Mouse (Mus musculus) gastrocnemius, adult 2 months (tissue): ENCODE results near the gene Gga2. TPM values are rescaled to one million over a fixed set of nuclear protein-coding genes. Genes with fewer than 3 reads are reported as not detected.

Experiments used
- DNase-seq: peaks from one replicate; pipeline ENCODE4 v3.0.0; 2022
- H3K27ac ChIP-seq: fragments of 200-600 bp; 2 replicates; pipeline ENCODE4 v1.8.1; 2022; ENCODE audit warnings: mild to moderate bottlenecking
- H3K4me3 ChIP-seq: fragments of 200-600 bp; 2 replicates; pipeline ENCODE4 v1.8.1; 2022; ENCODE audit warnings: mild to moderate bottlenecking, moderate library complexity
- CTCF ChIP-seq: fragments of 200-600 bp; IDR thresholded peaks from 2 replicates; pipeline ENCODE4 v1.8.1; 2022; ENCODE audit warnings: antibody characterized with exemption, mild to moderate bottlenecking, moderate library complexity
- intact Hi-C: fragments of 180-260 bp; cut with DNase I; formaldehyde crosslinking; loops from one replicate; pipeline ENCODE4 v1.15.1; 2025
- long read RNA-seq, 2 experiments: library from polyadenylated mRNA; stranded (forward); transcript quantifications; one replicate each; pipeline ENCODE4 v2.0.0; 2021
- total RNA-seq, 2 experiments: library from RNA; stranded (reverse); gene quantifications; 2 replicates each; pipeline ENCODE4 v1.2.3; 2021

The Gga2 gene
- total RNA-seq, result 10 to 100 TPM; 12.2 to 13.5 TPM
- long read RNA-seq, experiment 1, full-length matches to known transcripts, result 22 of 25 reads
- long read RNA-seq, experiment 1, partial matches to known transcripts, result 2 of 25 reads
- long read RNA-seq, experiment 1, other reads (novel, unspliced or antisense), result 1 of 25 reads
- long read RNA-seq, experiment 2, full-length matches to known transcripts, result 19 of 21 reads
- long read RNA-seq, experiment 2, partial matches to known transcripts, result 0 of 21 reads
- long read RNA-seq, experiment 2, other reads (novel, unspliced or antisense), result 2 of 21 reads

- intact Hi-C loops, result no loop called here
- no peak for TF ChIP-seq CTCF
- H3K27ac ChIP-seq, result peak within 1 kb of the TSS; percentile 88
- DNase-seq, result peak; percentile 93
- H3K4me3 ChIP-seq, result peak within 1 kb of the TSS; percentile 83
These were observed at the start of gene Gga2 for GRCm38 (mm10) chr7:122020667-122021354. Gga2 (minus strand) TSS chr7:122021222.

DNA sequence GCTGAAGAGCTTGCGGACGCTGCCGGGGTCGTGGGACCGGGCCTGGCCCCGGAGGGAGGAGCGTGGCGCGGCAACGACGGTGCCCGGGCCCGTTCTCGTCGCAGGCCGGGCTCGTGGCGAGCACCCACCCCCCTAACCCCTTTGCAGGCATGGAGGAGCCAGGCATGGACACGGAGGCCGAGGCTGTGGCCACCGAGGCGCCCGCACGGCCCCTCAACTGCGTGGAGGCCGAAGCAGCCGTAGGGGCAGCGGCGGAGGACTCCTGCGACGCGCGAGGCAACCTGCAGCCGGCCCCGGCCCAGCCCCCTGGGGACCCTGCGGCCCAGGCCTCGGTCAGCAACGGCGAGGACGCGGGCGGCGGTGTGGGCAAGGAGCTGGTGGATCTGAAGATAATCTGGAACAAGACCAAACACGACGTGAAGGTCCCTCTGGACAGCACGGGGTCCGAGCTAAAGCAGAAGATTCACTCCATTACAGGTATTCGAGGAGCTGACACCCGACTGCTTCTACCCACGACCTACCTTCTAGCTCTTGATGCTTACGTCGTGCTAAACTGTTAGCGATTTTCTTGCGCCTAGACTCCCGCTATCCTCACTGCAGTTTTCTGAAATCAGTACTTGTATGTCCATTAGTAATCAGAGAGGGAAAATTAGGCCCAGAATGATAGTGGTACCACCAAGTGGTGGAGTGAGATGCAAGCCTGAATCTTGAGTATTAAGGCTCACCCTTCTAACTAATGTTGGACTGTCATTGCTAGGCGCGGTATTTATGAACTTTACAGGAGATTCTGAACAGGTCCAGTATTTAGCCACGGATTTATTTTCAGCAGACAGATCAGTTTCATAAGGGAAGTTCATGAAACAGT is 46.7 kb upstream of the Gga2 start:
- Histone ChIP-seq H3K4me3 (peak overlapping the region; percentile 93), H3K27ac (peak overlapping the region; percentile 97)
- DNase-seq, result no peak
- intact Hi-C loops, result loop anchor here (2.0 to 5.0 kb wide), 2 partner anchors 31 to 50 kb away; no protein-coding TSS in a partner anchor
- TF ChIP-seq CTCF, result peak; percentile 25; the same call in 1 of the 2 replicates

- peak; percentile 95 for DNase-seq
- intact Hi-C loops, result loop anchor here (5.0 kb wide), 1 partner anchor 50 kb away; no protein-coding TSS in a partner anchor
- Histone ChIP-seq H3K4me3 (peak within 1 kb of the TSS; percentile 93), H3K27ac (peak within 1 kb of the TSS; percentile 97)
- TF ChIP-seq CTCF, result peak; percentile 34; the same call in 1 of the 2 replicates
These were observed 46.0 kb upstream of the Gga2 start, which contains the start of the genes Ubfd1 and Ears2 for GRCm38 (mm10) chr7:122066945-122067516. Ubfd1 (plus strand) TSS chr7:122067175. Ears2 (minus strand) TSS chr7:122067263.

DNA sequence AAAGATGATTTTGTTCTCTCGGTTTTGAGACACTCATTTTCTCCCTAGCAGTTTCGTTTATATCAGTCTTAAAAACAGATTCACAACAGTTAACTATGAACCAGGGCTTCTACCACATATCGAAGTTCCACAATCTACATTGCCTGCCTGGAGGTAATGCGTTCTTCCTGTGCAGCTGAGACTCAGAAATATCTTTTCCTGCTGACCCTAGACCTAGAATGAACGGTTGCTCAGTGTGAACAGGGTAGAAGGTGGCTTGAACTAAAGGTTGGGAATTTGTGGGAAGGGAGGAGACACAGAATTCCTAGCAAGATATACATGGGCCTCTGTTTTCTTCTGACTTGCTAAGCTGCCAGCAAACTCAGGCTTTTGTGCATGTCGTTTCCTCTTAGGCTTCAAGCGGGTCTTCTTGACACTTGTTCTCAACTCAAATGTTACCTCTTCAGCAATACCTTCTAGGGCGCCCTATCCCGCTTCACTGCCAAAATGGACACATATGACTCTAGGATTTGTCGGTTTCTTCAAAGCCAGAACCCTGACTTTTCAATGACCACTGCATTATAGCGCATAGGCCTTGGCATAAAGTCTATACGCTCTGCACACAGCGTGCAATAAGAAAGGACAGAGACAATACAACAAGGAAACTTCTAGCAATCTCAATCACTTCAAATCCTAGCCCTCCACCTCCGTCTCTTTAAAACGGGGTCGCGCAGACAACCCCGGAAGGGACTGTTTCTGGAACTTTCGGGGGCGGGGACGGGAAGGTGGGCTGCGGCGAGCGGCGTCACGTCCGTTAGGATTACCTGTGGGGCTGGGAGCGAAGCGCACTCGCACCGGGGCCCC is 45.3 kb upstream of the Gga2 start:
- intact Hi-C loops, result loop anchor here (5.0 kb wide), 1 partner anchor 49 kb away; no protein-coding TSS in a partner anchor
- no peak for DNase-seq
- Histone ChIP-seq H3K27ac (peak overlapping the region; percentile 97), H3K4me3 (peak overlapping the region; percentile 93)
- TF ChIP-seq CTCF, result no peak

DNA sequence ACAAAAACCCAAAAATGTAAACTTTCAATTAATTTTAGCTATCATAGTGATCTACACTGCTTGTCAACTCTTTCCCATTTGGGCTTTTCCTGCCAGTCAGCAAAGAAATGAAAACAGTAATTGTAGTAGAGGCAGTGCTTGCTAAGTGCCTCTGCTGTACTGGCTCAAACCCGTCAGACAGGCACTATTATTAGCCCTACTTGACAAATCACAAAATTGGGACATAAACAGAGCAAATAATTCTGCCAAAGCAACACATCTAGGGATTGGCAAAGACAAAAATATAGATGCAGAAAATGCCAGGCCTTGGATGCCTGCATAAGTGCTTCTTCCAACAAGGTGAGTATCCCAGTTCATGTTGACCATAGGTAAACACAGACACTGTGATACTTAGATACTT is 44.6 kb upstream of the Gga2 start:
- intact Hi-C loops, result loop anchor here (5.0 kb wide), 1 partner anchor 48 kb away; no protein-coding TSS in a partner anchor
- H3K27ac ChIP-seq, result peak overlapping the region; percentile 97
- no peak for TF ChIP-seq CTCF
- DNase-seq, result no peak
- peak overlapping the region; percentile 93 for H3K4me3 ChIP-seq

- intact Hi-C loops, result no loop called here
- no peak for TF ChIP-seq CTCF
- DNase-seq, result no peak
- Histone ChIP-seq H3K4me3 (no peak overlapping the region), H3K27ac (no peak overlapping the region)
These were observed 35.6 kb upstream of the Gga2 start for GRCm38 (mm10) chr7:122056633-122057032.

GRCm38 (mm10) chr7:122050834-122051233 is 29.8 kb upstream of the Gga2 start:
- Histone ChIP-seq H3K27ac (peak overlapping the region; percentile 51), H3K4me3 (no peak overlapping the region)
- DNase-seq, result no peak
- no peak for TF ChIP-seq CTCF
- intact Hi-C loops, result no loop called here

GRCm38 (mm10) chr7:122048191-122048590 is 27.2 kb upstream of the Gga2 start:
- no peak overlapping the region for H3K4me3 ChIP-seq
- intact Hi-C loops, result no loop called here
- DNase-seq, result no peak
- H3K27ac ChIP-seq, result no peak overlapping the region
- no peak for TF ChIP-seq CTCF

DNA sequence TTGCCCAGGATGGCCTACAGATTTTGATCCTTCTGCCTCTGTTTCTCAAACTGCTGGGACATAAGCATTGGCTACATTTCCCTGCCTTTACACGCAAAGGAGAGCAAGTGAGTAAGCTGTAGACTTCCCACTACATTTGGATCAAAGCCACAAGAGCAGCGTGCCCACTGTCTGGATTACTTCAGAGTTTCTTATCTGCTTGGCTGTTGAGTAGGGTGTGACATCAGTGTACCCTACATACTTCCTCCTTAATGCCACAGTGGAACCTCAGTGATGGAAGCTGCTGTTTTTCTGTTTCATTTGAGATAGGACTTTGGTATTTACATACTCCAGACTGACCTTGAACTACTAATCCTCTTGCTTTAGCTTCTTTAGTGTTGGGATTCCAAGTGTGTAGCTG is 25.8 kb upstream of the Gga2 start:
- TF ChIP-seq CTCF, result no peak
- Histone ChIP-seq H3K4me3 (no peak overlapping the region), H3K27ac (peak overlapping the region; percentile 83; the same call in 1 of the 2 replicates)
- intact Hi-C loops, result no loop called here
- DNase-seq, result no peak

DNA sequence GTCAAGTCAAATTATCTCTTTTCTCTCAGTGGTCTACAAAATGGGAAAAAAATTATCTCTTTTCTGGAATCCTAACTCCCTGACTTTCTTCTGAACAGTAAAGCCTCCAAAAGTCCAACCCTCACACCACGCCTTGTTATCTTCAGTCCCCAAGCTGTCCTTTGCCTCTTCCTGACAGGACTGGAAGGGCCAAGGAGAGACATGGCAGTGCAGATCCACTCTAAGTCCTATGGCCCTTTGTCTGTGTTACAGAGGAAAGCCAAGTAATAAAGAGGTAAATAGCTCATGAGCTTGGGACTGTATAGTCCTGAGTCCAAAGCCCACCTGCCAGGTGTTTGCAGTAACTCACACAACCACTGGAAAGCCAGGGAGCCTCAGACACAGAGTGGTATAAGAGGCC is 24.7 kb upstream of the Gga2 start:
- intact Hi-C loops, result no loop called here
- Histone ChIP-seq H3K4me3 (no peak overlapping the region; the same call in 1 of the 2 replicates), H3K27ac (peak overlapping the region; percentile 83)
- no peak for TF ChIP-seq CTCF
- no peak for DNase-seq

GRCm38 (mm10) chr7:122045181-122045634 is 24.2 kb upstream of the Gga2 start:
- H3K27ac ChIP-seq, result peak overlapping the region; percentile 83
- intact Hi-C loops, result no loop called here
- DNase-seq, result peak; percentile 55
- TF ChIP-seq CTCF, result no peak
- H3K4me3 ChIP-seq, result no peak overlapping the region
